Mouse (Mus musculus) lung, postnatal 0 days (tissue): ENCODE results near the gene Gm5741. TPM values are rescaled to one million over a fixed set of nuclear protein-coding genes. Genes with fewer than 3 reads are reported as not detected.
A peak's percentile ranks its signal among the peaks of the same experiment; 100 is the strongest.
"Not testable (repeated sequence)": the region's sequence is repeated elsewhere in the genome, so short reads cannot be mapped to it uniquely, and the experiment has no call there.

ENCODE experiments used
- ATAC-seq: fragments of 200-750 bp; cut with Nextera tagmentation; 2 replicates; pipeline ENCODE4 v1.8.0; 2017; ENCODE audit warnings: moderate library complexity
- DNase-seq: peaks from one replicate; pipeline ENCODE4 v3.0.0-alpha.2; 2016; ENCODE audit warnings: low spot score
- H3K27ac ChIP-seq: fragments of 300-500 bp; sonication (generic); 2 replicates; pipeline ENCODE4 v1.5.1; 2014; ENCODE audit warnings: antibody characterized with exemption, mild to moderate bottlenecking, low read length, mixed read lengths
- H3K27me3 ChIP-seq: fragments of 300-500 bp; sonication (generic); replicated peaks from 2 replicates; pipeline ENCODE4 v1.6.1; 2014; ENCODE audit warnings: low read length, mixed read lengths; ENCODE audit not compliant: insufficient read depth
- H3K36me3 ChIP-seq: fragments of 300-500 bp; sonication (generic); 2 replicates; pipeline ENCODE4 v1.6.1; 2014; ENCODE audit warnings: low read length, mixed read lengths; ENCODE audit not compliant: insufficient read depth
- H3K4me1 ChIP-seq: fragments of 300-500 bp; sonication (generic); 2 replicates; pipeline ENCODE4 v1.6.1; 2014; ENCODE audit warnings: antibody characterized with exemption, low read depth, low read length, mixed read lengths; ENCODE audit not compliant: insufficient read depth
- H3K4me2 ChIP-seq: fragments of 300-500 bp; sonication (generic); replicated peaks from 2 replicates; pipeline ENCODE4 v1.6.1; 2014; ENCODE audit warnings: low read depth, mild to moderate bottlenecking, low read length, moderate library complexity, mixed read lengths
- H3K4me3 ChIP-seq: fragments of 300-500 bp; sonication (generic); 2 replicates; pipeline ENCODE4 v1.5.1; 2014; ENCODE audit warnings: low read depth, low read length
- H3K9ac ChIP-seq: fragments of 300-500 bp; sonication (generic); replicated peaks from 2 replicates; pipeline ENCODE4 v1.6.1; 2014; ENCODE audit warnings: low read depth, mild to moderate bottlenecking
- H3K9me3 ChIP-seq: fragments of 300-500 bp; sonication (generic); 2 replicates; pipeline ENCODE4 v1.6.1; 2016; ENCODE audit warnings: low read length, mixed read lengths
- CTCF ChIP-seq: IDR thresholded peaks from 2 replicates; pipeline ENCODE4 v1.5.1; 2016; ENCODE audit warnings: antibody characterized with exemption, mild to moderate bottlenecking
- EP300 ChIP-seq: IDR thresholded peaks from 2 replicates; pipeline ENCODE4 v1.6.1; 2016; ENCODE audit warnings: antibody characterized with exemption, mild to moderate bottlenecking, control low read depth
- WGBS: fragments of 180-500 bp; shearing (Covaris S2); extraction: QIAGEN DNeasy Blood & Tissue Kit; methylation state at CpG from one replicate; pipeline ENCODE4 v1.1.7; 2014; 5-methylcytosine and 5-hydroxymethylcytosine counted together
- polyA plus RNA-seq: library from polyadenylated mRNA; unstranded; fragments of >200 nt; fragmentation: Nextera tagmentation; extraction: Ambion mirVana; gene quantifications from 2 replicates; pipeline ENCODE4 v1.2.1, GENCODE M21; 2015

Gm5741 gene
- polyA plus RNA-seq, 1 experiment from 2014 or later, result not detected

DNA sequence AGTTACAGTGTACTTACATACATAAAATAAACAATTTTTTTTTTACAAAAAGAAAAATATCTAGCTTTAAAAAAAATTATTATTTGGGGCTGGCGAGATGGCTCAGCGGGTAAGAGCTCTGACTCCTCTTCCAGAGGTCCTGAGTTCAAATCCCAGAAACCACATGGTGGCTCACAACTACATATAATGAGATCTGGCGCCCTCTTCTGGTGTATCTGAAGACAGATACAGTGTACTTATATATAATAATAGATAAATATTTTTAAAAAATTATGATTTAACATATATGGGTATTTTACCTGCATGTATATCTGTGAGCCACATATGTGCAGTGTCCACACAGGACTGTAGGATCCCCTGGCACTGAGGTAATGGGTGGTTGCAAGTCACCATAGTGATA lies 18.5 kb upstream of the Gm5741 start:
- H3K36me3 ChIP-seq, result peaks cover 10% of the 10 kb centered on the region; the same call in 1 of the 2 replicates
- no peak overlapping the region for H3K4me3 ChIP-seq
- peaks cover 3% of the 10 kb centered on the region for H3K4me1 ChIP-seq
- no peak overlapping the region for H3K27ac ChIP-seq
- H3K9ac ChIP-seq, result no peak overlapping the region
- H3K27me3 ChIP-seq, result no peaks in the 10 kb centered on the region
- H3K4me2 ChIP-seq, result no peak overlapping the region
- no peaks in the 10 kb centered on the region for H3K9me3 ChIP-seq
- ATAC-seq (no peak), DNase-seq (no peak)
- 83% methylated on average over 3 of the region's 3 CpGs for WGBS
- no peak for TF ChIP-seq EP300
- TF ChIP-seq CTCF, result peak; percentile 27

DNA sequence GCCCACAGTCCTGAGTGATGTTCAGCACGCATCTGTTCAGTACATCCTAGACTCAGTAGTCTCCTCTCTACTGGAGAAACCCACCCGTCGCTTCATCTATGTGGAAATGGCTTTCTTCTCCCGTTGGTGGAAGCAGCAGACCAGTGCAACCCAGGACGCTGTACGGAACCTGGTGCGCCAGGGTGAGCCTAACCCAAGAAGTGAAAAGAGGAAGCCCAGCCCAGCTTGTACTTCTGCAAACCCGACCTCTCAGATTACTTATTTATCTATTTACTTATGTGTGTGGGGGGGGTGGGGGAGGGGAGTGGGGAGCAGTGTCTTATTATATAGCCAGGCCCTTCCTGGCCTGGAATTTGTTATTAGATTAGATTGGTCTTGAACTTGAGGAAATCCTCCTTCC lies 16.9 kb upstream of the Gm5741 start:
- Histone ChIP-seq H3K36me3 (peaks cover 10% of the 10 kb centered on the region; the same call in 1 of the 2 replicates), H3K4me2 (no peak overlapping the region; the same call in 1 of the 2 replicates), H3K9ac (no peak overlapping the region), H3K27me3 (no peaks in the 10 kb centered on the region), H3K9me3 (no peaks in the 10 kb centered on the region), H3K4me1 (peaks cover 4% of the 10 kb centered on the region), H3K4me3 (no peak overlapping the region), H3K27ac (no peak overlapping the region)
- ATAC-seq (no peak), DNase-seq (no peak)
- WGBS, result 71% methylated on average over 8 of the region's 8 CpGs
- TF ChIP-seq EP300, result no peak
- TF ChIP-seq CTCF, result no peak

DNA sequence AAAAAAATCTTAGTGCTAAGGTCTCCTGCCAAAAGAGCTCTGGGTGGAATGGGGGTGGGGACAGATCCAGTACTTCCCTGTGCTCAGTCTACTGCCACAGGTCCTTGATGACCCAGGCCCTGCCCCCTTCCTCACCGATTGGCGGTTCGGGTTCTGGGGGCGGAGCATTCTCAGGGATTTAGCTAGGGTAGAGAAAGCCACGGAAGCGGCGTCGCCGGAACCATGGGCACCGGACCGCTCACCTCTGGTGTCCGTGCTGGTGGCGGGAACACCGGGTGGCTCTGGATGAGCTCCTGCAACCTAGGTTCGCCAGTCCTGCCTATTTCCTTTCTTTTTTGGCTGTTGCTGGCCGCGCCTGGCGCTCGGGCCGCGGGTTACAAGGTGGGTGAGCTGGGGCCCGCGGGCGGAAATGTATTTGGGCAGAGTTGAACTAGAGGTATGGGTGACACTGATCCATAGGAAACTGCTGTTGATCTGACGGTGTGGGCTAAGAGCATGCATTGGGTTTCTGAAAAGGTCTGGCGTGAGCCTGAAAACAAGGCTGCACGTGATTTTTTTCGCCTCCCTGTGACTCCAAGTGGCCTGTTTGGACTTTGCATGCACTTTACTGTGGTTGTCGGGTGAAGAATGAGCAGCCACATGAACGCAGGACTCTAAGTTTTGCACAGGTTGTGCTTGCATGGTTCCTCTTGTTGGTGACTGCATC lies 15.5 kb upstream of the Gm5741 start, which contains the start of gene Man2b1:
Man2b1 (plus strand) TSS at position 163 of the 706 bp plus-strand sequence.
- Histone ChIP-seq H3K4me2 (peak within 1 kb of the TSS; percentile 92), H3K9ac (peak within 1 kb of the TSS; percentile 75), H3K27ac (peak within 1 kb of the TSS; percentile 67; the same call in 1 of the 2 replicates), H3K4me1 (peaks cover 4% of the 10 kb centered on the region), H3K36me3 (peaks cover 10% of the 10 kb centered on the region; the same call in 1 of the 2 replicates), H3K9me3 (no peaks in the 10 kb centered on the region), H3K27me3 (no peaks in the 10 kb centered on the region), H3K4me3 (peak within 1 kb of the TSS; percentile 70)
- ATAC-seq, result peak; percentile 97
- TF ChIP-seq EP300, result no peak
- peak; percentile 60 for TF ChIP-seq CTCF
- peak; percentile 97 for DNase-seq
- WGBS, result 2% methylated on average over 30 of the region's 30 CpGs

DNA sequence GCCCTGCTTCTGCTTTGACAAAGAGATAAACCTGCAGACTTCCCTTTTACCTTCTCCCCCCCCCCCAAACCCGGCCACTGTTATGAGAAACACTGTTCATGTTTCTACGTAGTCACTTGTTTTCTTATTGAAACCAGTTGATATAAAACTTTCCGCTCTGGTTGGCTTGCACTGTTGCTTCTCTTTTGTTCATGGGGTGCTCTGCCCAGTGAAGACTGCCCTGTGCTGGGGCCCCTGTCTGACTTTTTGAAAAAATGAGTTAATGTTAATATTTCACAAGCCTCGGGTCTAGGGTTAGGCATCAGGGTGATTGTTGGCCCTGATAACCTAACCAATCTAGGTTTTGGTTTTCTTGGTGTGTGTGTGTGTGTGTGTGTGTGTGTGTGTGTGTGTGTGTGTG lies 14.4 kb upstream of the Gm5741 start:
- H3K27me3 ChIP-seq, H3K36me3 ChIP-seq, H3K9me3 ChIP-seq, DNase-seq, H3K4me3 ChIP-seq, H3K27ac ChIP-seq, H3K4me1 ChIP-seq, H3K9ac ChIP-seq, ATAC-seq, H3K4me2 ChIP-seq: not testable (repeated sequence)
- 77% methylated on average over 4 of the region's 4 CpGs for WGBS

DNA sequence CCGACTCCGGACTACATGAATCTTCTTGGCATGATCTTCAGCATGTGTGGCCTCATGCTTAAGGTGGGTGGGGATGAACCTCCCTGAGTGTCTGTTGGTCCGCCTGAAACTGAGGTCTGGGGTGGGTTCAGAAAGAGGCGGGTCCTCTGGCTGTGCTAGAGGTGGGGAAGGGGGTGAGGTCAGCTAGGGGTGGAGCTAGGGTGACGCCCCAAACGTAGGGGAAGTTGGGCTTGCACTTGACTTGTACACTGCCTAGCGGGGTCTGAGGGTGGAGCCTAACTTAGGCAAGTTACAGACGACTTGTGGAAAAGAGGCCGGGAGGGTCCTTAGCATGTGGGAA lies 13.4 kb upstream of the Gm5741 start, which contains the start of gene Wdr83:
Wdr83 (minus strand) TSS at position 91 of the 340 bp plus-strand sequence.
- no peak for TF ChIP-seq EP300
- no peak for TF ChIP-seq CTCF
- WGBS, result under 1% methylated on average over 9 of the region's 9 CpGs

DNA sequence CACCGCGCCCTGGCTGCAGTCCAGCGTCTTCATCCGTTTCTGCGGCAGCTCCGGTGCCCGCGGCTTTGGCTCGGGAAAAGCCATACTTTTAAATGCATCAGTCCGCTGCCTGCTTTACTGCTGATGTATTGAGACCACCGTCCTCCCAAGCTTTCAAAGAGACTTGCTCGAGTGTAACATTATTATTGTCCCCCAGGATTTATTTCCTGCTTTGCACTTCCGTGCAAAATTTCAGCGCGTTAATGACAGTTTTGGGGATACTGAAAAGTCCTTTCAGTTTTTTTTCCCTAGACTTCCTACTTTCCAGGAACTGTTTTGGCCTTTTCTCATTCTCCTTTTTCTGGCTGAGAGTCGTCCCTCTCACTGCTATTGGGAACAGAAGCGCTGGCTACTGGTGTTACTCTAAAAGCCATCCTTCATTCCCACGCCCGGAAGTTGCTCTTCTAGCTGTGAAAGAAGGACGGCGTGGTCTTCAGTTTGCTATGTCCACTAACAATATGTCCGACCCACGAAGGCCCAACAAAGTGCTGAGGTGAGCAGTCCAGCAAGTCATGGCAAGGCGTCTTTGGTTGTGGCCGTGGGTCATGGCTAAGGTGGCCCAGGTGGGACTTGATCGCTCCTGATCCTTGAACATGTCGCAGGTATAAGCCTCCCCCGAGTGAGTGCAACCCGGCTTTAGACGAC lies 12.9 kb upstream of the Gm5741 start, which contains the start of gene Wdr83os:
Wdr83os (plus strand) TSS at position 209 of the 684 bp plus-strand sequence.
- Histone ChIP-seq H3K4me3 (peak within 1 kb of the TSS; percentile 75), H3K4me1 (peaks cover 4% of the 10 kb centered on the region), H3K4me2 (peak within 1 kb of the TSS; percentile 96), H3K9me3 (no peaks in the 10 kb centered on the region), H3K9ac (peak within 1 kb of the TSS; percentile 88), H3K27ac (peak within 1 kb of the TSS; percentile 79), H3K36me3 (no peaks in the 10 kb centered on the region), H3K27me3 (no peaks in the 10 kb centered on the region)
- TF ChIP-seq EP300 (peak; percentile 48; the same call in 1 of the 2 replicates), CTCF (no peak)
- DNase-seq (peak; percentile 75), ATAC-seq (0 out of 2 replicates have a peak, but pooled peaks have one; percentile 21)
- under 1% methylated on average over 30 of the region's 30 CpGs for WGBS

More for the DNA sequence above, 13.4 kb upstream of the Gm5741 start, which contains the start of gene Wdr83:
- ATAC-seq (peak; percentile 44), DNase-seq (peak; percentile 74)
- Histone ChIP-seq H3K4me3 (peak within 1 kb of the TSS; percentile 75), H3K4me1 (peaks cover 4% of the 10 kb centered on the region), H3K4me2 (peak within 1 kb of the TSS; percentile 96), H3K9ac (peak within 1 kb of the TSS; percentile 88), H3K27me3 (no peaks in the 10 kb centered on the region), H3K36me3 (no peaks in the 10 kb centered on the region), H3K9me3 (no peaks in the 10 kb centered on the region), H3K27ac (peak within 1 kb of the TSS; percentile 79)
